Mouse (Mus musculus): Measurements from ENCODE around the gene Ndufb4.

- TF ChIP-seq POLR2A (IDR thresholded peaks at IDR 0.05; ENCODE audit: low read depth, low read length) (no peak), CTCF (conservative IDR thresholded peaks at IDR 0.05; ENCODE audit: insufficient read depth, insufficient read length, low read depth, low read length) (peak; percentile 87)
Observed at GRCm38 (mm10) chr16:37682309-37682975, 28.2 kb upstream of the Ndufb4 start.

All from kidney, adult 2 months (tissue).